Mouse (Mus musculus) CD4-positive helper T cell, adult 2 months (primary cell): ENCODE data around the gene Ubash3b.

Experiments
- DNase-seq: peaks from one replicate; pipeline ENCODE4 v3.0.0-alpha.2; 2012; ENCODE audit warnings: low read depth, missing footprints, low spot score

The Ubash3b gene

GRCm38 (mm10) chr9:41098065-41098464, 63.4 kb downstream of the Ubash3b start:
- no peak for DNase-seq

GRCm38 (mm10) chr9:41091993-41092392, 69.5 kb downstream of the Ubash3b start:
- DNase-seq: no peak

- DNase-seq: no peak
Measured at GRCm38 (mm10) chr9:41091187-41091586, 70.3 kb downstream of the Ubash3b start.

GRCm38 (mm10) chr9:41087831-41088383, 73.6 kb downstream of the Ubash3b start:
- no peak for DNase-seq

GRCm38 (mm10) chr9:41084191-41084901, 77.2 kb downstream of the Ubash3b start:
- peak; percentile 72 for DNase-seq

GRCm38 (mm10) chr9:41083386-41084055, 78.0 kb downstream of the Ubash3b start:
- DNase-seq: peak; percentile 56

GRCm38 (mm10) chr9:41082891-41083290, 78.6 kb downstream of the Ubash3b start:
- peak; percentile 44 for DNase-seq

- peak; percentile 89 for DNase-seq
Measured at GRCm38 (mm10) chr9:41080877-41081276, 80.6 kb downstream of the Ubash3b start.

GRCm38 (mm10) chr9:41079428-41080155, 81.9 kb downstream of the Ubash3b start:
- DNase-seq: no peak

GRCm38 (mm10) chr9:41078198-41078597, 83.3 kb downstream of the Ubash3b start:
- peak; percentile 28 for DNase-seq

GRCm38 (mm10) chr9:41076150-41076549, 85.3 kb downstream of the Ubash3b start:
- no peak for DNase-seq

GRCm38 (mm10) chr9:41075528-41075927, 86.0 kb downstream of the Ubash3b start:
- no peak for DNase-seq

GRCm38 (mm10) chr9:41073196-41074009, 88.1 kb downstream of the Ubash3b start:
- DNase-seq: peak; percentile 91

- peak; percentile 82 for DNase-seq
Measured at GRCm38 (mm10) chr9:41072786-41073185, 88.7 kb downstream of the Ubash3b start.

GRCm38 (mm10) chr9:41071906-41072511, 89.5 kb downstream of the Ubash3b start:
- peak; percentile 22 for DNase-seq

GRCm38 (mm10) chr9:41070761-41071181, 90.7 kb downstream of the Ubash3b start:
- no peak for DNase-seq

- DNase-seq: no peak
Measured at GRCm38 (mm10) chr9:41069509-41069908, 92.0 kb downstream of the Ubash3b start.

- no peak for DNase-seq
Measured at GRCm38 (mm10) chr9:41061446-41061845, 100.1 kb downstream of the Ubash3b start.

GRCm38 (mm10) chr9:41060617-41061016, 100.9 kb downstream of the Ubash3b start:
- no peak for DNase-seq

- DNase-seq: no peak
Measured at GRCm38 (mm10) chr9:41058765-41059535, 102.5 kb downstream of the Ubash3b start.
